Mouse (Mus musculus): ENCODE measurements around the gene Grk4. TPM values are rescaled to one million over a fixed set of nuclear protein-coding genes. Genes with fewer than 3 reads are reported as not detected.
A peak's percentile ranks its signal among the peaks of the same experiment; 100 is the strongest.
"Not testable (repeated sequence)": the region's sequence is repeated elsewhere in the genome, so short reads cannot be mapped to it uniquely, and the experiment has no call there.

Grk4 gene
- polyA plus RNA-seq, 1 experiment: 2.3 TPM

DNA sequence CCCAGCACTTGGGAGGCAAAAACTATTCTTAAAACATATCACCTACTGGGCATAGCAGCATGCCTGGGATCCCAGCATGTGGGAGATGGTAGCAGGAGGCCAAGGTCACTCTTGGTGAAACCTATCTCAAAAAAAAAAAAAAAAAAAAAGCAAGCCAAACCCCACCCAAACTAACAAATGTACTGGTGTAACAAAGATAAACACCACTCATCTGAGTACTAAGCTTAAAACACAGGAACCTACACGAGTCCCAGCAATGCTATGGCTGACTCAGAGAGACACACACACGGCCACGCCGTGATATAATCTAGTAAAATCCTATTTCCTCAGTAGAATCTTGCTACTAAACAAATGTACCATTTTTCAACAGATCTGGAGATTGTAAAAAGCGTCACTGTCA, 7.2 kb upstream of the Grk4 start:
- no peak for TF ChIP-seq CTCF (IDR thresholded peaks at IDR 0.05; ENCODE audit: borderline replicate concordance, extremely low read depth, insufficient read depth, insufficient read length)
- no peak for TF ChIP-seq POLR2A (IDR thresholded peaks at IDR 0.05; ENCODE audit: borderline replicate concordance, extremely low read depth, insufficient read depth, insufficient read length, poor library complexity, severe bottlenecking)
- DNase-seq (ENCODE audit: low read depth): no peak

DNA sequence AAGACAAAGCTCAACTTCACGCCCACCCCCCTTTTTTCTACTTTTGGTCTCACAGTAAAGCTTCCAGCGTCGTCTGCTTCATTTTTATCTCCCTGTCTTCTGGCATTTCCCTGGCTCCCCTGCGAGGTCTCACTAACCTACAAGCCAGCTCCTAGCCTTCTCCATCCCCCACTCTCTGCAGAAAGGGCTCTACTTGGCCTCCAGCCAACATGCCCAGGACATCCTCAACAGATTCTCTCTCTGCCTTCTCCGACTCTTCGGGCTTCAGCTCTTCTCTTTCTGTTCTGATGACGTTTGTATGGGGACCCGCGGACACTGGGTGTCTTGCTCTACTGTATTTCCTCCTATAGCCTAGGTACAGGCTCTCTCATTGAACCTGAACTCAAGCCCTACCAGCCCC, 5.3 kb upstream of the Grk4 start:
- no peak for DNase-seq (ENCODE audit: low read depth)
- TF ChIP-seq POLR2A (IDR thresholded peaks at IDR 0.05; ENCODE audit: borderline replicate concordance, extremely low read depth, insufficient read depth, insufficient read length, poor library complexity, severe bottlenecking): no peak
- no peak for TF ChIP-seq CTCF (IDR thresholded peaks at IDR 0.05; ENCODE audit: borderline replicate concordance, extremely low read depth, insufficient read depth, insufficient read length)

DNA sequence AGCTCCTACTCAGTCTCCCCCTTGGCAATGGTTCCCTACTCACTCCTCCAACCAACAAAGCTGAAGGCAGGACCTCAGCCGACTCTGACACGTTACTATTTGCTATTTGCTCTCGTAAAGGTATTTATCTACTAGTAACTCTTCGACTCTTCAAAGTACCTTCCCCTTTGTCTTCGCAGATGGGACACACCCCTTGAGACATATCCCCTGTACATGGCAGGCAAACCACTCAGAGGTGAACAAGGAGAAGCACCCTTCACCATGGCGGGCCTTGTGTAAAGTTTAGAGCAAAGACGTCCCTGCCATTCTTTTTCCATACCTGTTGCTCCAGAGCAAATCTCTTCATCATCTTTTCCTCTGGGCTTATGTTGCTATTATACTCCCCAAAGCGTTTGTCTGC, 2.6 kb upstream of the Grk4 start:
- no peak for DNase-seq (ENCODE audit: low read depth)
- no peak for TF ChIP-seq POLR2A (IDR thresholded peaks at IDR 0.05; ENCODE audit: borderline replicate concordance, extremely low read depth, insufficient read depth, insufficient read length, poor library complexity, severe bottlenecking)
- TF ChIP-seq CTCF (IDR thresholded peaks at IDR 0.05; ENCODE audit: borderline replicate concordance, extremely low read depth, insufficient read depth, insufficient read length): no peak

DNA sequence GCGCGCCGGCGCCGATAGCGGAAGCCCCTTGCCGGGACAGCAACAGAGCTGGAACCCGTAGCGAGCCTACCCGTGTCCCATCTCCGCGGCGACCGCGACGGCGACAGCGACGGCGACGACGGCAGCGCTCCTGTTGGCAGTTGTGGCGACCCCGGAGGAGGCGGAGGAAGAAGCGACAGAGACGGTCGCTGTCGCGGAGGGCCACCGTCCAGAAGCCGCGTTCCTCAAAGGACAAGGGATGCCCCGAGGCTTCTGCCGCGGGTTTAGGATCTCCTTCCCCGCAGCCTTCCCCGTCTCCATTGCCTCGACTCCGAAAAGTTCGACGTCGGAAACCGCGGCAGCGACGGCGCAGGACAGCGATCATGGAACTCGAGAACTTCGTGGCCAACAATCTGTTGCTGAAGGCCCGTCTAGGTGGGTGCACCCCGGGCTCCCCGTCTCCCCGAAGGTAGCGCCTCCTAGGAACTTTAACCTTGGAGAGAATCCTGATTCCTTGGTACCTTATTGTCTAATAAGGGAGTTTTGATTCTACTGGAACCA, 482 bp downstream of the Grk4 start:
- no peak for TF ChIP-seq CTCF (IDR thresholded peaks at IDR 0.05; ENCODE audit: borderline replicate concordance, extremely low read depth, insufficient read depth, insufficient read length)
- no peak for DNase-seq (ENCODE audit: low read depth)

DNA sequence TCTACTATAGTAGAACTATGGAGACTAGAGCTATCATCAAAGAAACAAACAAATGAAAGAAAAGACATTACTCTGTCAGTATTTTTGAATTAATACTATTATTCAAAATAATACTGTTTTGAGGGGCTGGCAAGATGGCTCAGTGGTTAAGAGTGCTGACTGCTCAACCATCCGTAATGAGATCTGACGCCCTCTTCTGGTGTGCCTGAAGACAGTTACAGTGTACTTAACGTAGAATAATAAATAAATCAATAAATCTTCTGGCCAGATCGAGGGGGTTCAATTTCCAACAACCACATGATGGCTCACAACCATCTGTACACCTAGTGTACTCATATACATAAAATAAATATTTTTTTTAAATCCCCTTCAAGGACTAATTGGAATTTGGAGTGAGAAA, 1.7 kb downstream of the Grk4 start:
- no peak for DNase-seq (ENCODE audit: low read depth)

DNA sequence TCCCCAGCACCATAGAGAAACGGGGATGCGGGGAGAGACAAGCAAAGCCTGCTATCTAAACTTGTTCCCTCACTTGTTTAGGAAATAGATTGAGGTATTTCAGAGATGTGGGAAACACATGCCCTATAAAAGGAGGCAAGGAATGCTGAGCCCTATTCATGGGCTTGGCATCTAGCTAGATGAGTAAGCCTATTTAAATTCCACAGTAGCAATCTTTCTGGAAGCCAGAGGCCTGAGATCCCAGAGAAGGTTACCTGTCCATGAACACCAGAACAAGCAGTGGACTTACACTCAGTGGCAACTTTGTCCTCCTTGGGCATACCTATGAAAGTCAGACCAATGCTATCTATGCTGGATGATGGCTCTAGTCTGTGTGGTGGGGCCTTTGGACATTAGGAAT, 3.1 kb downstream of the Grk4 start:
- TF ChIP-seq POLR2A (IDR thresholded peaks at IDR 0.05; ENCODE audit: borderline replicate concordance, extremely low read depth, insufficient read depth, insufficient read length, poor library complexity, severe bottlenecking) (no peak), CTCF (IDR thresholded peaks at IDR 0.05; ENCODE audit: borderline replicate concordance, extremely low read depth, insufficient read depth, insufficient read length) (no peak)

More for the DNA sequence above, 1.7 kb downstream of the Grk4 start:
- TF ChIP-seq CTCF (IDR thresholded peaks at IDR 0.05; ENCODE audit: borderline replicate concordance, extremely low read depth, insufficient read depth, insufficient read length) (no peak), POLR2A (IDR thresholded peaks at IDR 0.05; ENCODE audit: borderline replicate concordance, extremely low read depth, insufficient read depth, insufficient read length, poor library complexity, severe bottlenecking) (no peak)

DNA sequence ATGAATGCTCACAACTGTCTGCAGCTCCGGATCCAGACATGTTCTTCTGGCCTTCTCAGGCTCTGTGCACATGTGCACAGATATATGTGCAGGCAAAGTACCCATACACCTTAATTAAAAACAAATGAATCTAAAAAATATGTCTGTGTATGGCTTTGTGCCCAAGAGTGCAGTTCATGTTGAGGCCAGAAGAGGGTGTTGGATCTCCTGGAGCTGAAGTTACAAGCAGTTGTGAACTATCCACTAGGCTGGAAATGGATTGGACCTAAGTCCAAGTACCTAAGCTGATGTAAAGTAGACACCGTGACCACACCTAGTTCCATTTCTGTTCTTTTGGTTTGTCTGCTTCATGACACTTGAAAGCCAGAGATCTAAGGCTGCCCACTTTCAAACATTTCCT, 9.3 kb downstream of the Grk4 start:
- DNase-seq (ENCODE audit: low read depth): no peak
- TF ChIP-seq CTCF (IDR thresholded peaks at IDR 0.05; ENCODE audit: borderline replicate concordance, extremely low read depth, insufficient read depth, insufficient read length) (peak; percentile 7; the same call in 1 of the 2 replicates), POLR2A (IDR thresholded peaks at IDR 0.05; ENCODE audit: borderline replicate concordance, extremely low read depth, insufficient read depth, insufficient read length, poor library complexity, severe bottlenecking) (no peak)

More for the DNA sequence above, 3.1 kb downstream of the Grk4 start:
- DNase-seq (ENCODE audit: low read depth): no peak

DNA sequence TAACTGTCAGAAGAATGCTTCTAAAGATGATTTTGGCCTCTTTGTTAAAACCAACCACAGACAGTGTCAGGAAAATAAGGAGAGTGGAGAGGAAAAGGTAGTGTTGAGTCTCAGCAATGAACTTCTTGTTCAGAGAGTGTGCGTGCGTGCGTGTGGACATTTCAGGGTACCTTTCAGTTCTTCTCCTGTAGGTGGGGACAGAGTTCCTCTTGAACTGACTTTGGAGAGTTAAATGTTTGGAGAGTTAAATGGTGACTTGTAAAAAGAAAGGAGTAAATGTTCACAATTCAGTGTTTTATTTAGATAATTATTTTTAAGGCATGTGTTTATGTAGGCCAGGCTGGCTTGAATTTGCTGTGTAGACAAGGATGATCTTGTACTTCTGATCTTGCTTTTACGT, 10.1 kb downstream of the Grk4 start:
- TF ChIP-seq CTCF (IDR thresholded peaks at IDR 0.05; ENCODE audit: borderline replicate concordance, extremely low read depth, insufficient read depth, insufficient read length): peak; percentile 15; the same call in 1 of the 2 replicates
- TF ChIP-seq POLR2A (IDR thresholded peaks at IDR 0.05; ENCODE audit: borderline replicate concordance, extremely low read depth, insufficient read depth, insufficient read length, poor library complexity, severe bottlenecking): no peak
- DNase-seq (ENCODE audit: low read depth): peak; percentile 7

DNA sequence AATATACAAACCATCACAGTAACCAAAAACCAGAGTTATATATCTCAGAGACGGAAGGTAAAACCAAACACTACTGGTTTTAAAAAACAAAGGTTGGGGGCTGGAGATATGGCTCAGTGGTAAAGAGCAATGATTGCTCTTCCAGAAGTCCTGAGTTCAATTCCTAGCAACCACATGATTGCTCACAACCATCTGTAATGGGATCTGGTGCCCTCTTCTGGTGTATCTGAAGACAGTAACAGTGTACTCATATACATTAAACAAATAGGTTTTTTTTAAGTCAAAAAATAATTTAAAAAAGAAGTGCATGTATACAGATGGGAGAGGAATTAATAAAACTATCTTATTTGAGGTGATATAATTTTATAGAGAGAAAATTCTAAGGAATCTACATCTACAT, 29.7 kb downstream of the Grk4 start:
- TF ChIP-seq CTCF (IDR thresholded peaks at IDR 0.05; ENCODE audit: borderline replicate concordance, extremely low read depth, insufficient read depth, insufficient read length): no peak
- no peak for TF ChIP-seq POLR2A (IDR thresholded peaks at IDR 0.05; ENCODE audit: borderline replicate concordance, extremely low read depth, insufficient read depth, insufficient read length, poor library complexity, severe bottlenecking)

DNA sequence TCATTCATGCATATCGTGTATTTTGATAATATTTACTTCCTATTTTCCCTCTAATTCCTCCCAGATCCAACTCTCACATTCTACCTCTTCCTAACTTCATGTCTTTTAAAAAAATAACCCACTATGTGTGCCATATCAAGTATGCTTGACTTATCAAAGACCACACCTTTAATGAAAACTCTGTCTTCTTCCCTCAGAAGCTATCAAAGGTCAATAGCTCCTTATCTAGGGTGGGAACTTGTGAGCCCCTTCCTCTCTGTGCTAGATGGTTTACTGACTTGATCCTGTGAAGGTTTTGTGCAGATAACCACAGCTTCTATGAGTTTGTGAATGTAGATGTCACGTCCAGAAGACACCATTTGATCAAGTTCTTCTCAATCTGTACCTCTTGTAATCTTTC, 32.6 kb downstream of the Grk4 start:
- TF ChIP-seq CTCF (IDR thresholded peaks at IDR 0.05; ENCODE audit: borderline replicate concordance, extremely low read depth, insufficient read depth, insufficient read length) (no peak), POLR2A (IDR thresholded peaks at IDR 0.05; ENCODE audit: borderline replicate concordance, extremely low read depth, insufficient read depth, insufficient read length, poor library complexity, severe bottlenecking) (no peak)
- DNase-seq (ENCODE audit: low read depth): no peak

More for the DNA sequence above, 29.7 kb downstream of the Grk4 start:
- DNase-seq (ENCODE audit: low read depth): no peak

DNA sequence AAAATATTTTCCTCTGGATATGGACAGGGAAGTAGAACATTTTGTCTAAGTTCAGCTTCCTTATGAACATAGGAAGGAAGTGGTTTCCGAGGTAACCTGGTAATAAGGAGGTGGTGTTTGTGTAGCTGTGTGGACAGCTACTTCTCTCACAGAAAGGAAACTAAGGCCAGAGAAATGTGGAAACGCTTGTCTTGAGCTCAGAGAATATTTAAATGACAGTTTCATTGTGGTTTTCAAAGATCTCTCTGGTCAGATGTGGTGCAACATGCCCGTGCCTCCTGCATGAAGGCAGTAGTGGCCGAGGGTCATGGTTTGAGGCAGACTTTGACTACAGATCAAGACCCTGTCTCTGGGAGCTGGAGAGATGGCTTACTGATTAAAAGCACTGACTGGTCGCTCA, 35.3 kb downstream of the Grk4 start:
- TF ChIP-seq POLR2A (IDR thresholded peaks at IDR 0.05; ENCODE audit: borderline replicate concordance, extremely low read depth, insufficient read depth, insufficient read length, poor library complexity, severe bottlenecking) (no peak), CTCF (IDR thresholded peaks at IDR 0.05; ENCODE audit: borderline replicate concordance, extremely low read depth, insufficient read depth, insufficient read length) (no peak)
- DNase-seq (ENCODE audit: low read depth): no peak

DNA sequence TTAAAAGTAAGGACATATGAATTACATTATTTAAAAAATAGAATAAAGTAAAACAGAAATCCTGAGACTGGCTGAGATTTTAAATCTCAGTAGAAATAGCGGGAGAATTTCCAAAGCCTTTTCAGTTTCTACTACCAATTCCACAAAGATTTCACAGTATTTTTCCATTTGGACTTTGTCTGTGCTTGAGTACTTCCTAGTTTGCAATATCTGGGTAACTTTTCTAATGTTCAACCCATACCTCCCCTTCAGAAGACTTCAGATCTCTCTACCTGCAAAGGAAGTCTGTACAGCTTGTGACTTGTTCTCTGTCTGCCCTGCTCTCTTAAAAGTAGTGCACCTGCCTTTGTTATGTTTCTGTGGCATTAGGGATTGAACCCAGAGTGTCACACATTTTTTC, 48.3 kb downstream of the Grk4 start:
- no peak for TF ChIP-seq CTCF (IDR thresholded peaks at IDR 0.05; ENCODE audit: borderline replicate concordance, extremely low read depth, insufficient read depth, insufficient read length)
- no peak for TF ChIP-seq POLR2A (IDR thresholded peaks at IDR 0.05; ENCODE audit: borderline replicate concordance, extremely low read depth, insufficient read depth, insufficient read length, poor library complexity, severe bottlenecking)
- no peak for DNase-seq (ENCODE audit: low read depth)

DNA sequence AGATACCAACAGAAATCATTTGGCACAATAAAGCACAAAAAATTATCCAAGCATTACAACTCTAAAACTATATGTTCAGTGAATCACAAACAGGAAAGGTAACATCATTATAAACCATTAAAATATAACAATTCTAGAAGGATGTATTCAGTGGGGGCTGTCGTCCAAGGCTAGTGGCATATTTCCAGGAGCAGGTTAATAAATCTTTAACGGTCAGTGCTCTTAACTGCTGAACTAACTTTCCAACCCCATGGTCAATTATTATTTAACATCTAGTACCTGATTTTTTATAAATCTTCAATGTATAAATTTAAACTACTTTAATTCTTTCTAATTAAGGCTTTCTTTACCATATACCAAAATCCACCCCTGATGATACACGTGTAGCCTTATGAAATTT, 54.2 kb downstream of the Grk4 start:
- not testable (repeated sequence) for DNase-seq (ENCODE audit: low read depth)

Data from brain, embryonic 14.5 days (tissue).